Mouse (Mus musculus) left cerebral cortex, postnatal 14 days (tissue): ENCODE measurements around the gene Trim38. TPM values are rescaled to one million over a fixed set of nuclear protein-coding genes. Genes with fewer than 3 reads are reported as not detected.
"Not testable (repeated sequence)": the region's sequence is repeated elsewhere in the genome, so short reads cannot be mapped to it uniquely, and the experiment has no call there.

ENCODE experiments used
- DNase-seq, 2 experiments: peaks; one replicate each; pipeline ENCODE4 v3.0.0; 2021 to 2022; ENCODE audit warnings: low spot score in 2 of 2, mixed read lengths in 1 of 2
- intact Hi-C: fragments of 180-260 bp; cut with DNase I; formaldehyde crosslinking; loops from one replicate; pipeline ENCODE4 v1.15.1; 2025
- total RNA-seq, 2 experiments: library from RNA; stranded (reverse); gene quantifications; 2 replicates each; pipeline ENCODE4 v1.2.3; 2021

Gene Trim38
- total RNA-seq, 2 experiments from 2014 or later, result not detected

DNA sequence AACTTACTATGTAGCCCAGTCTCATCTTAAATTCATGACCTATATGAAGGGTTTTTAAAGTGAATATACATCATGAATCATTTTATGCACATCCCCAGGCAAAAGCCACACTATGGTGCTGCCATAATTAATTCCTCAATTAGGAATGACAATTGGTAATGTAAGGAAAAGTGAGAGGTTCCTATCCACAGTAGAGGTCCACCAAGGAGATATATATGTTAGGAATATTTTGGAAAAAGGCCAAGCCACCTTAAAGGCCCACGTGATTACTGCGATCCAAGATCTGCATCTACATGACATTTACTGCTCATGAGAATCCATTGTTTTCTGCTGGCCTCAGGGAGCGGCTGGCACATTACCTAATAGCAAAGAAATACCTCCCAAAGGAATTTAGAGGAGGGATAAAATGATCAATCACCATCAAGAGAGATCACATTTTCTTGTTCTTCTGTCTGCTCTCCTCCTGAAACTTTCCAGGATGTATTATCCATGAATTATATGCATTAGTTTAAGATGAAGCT is 10.4 kb upstream of the Trim38 start:
- no peak for DNase-seq
- intact Hi-C loops, result no loop called here

DNA sequence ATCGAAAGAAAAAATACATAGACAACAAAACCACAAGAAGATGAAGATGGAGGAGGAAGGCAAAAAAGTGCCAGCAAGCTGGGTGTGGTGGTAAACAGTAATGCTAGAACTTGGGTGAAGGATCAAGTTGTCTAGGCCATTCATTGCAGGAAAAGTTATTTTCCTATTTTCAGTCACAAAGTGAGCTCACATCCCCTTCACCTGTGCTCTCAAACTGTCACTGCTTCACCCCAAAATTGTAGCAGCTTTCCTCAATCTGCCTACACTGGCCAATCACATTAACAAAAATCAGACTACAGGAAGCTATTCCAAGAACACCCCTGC is 9.8 kb upstream of the Trim38 start:
- intact Hi-C loops, result no loop called here
- DNase-seq, result no peak

DNA sequence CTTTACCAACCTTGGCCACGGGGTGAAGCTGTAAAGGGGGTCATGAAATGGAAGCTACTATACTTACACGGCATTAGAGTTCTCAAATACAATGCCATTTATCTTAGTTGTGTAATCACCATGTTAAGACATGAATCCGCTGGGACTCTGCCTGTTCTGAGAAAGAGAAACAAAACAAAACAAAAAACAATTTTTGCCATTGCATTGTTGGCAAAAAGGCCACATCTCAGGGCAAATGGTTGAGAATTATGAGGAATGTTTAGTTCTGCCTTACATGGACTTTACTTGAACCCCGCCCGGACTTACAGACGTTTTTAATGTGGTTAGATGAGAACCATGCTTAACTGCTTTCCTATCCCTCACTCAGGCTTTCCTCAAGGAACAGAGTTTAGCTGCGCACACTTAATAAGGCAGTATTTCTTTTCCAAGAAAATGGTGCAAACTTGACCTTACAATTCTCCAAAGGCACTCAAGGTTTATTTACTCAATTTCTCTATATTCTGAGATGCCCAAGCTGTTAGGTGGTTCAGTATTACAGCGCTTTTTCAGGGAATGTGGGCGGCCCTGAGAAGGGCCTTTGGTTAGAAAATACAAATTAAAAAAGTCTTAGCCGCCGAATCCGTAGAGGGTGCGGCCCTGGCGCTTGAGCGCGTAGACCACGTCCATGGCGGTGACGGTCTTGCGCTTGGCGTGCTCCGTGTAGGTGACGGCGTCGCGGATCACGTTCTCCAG is 9.3 kb upstream of the Trim38 start:
- intact Hi-C loops, result no loop called here
- peak in 1 of 2 experiments; percentile 48 for DNase-seq

DNA sequence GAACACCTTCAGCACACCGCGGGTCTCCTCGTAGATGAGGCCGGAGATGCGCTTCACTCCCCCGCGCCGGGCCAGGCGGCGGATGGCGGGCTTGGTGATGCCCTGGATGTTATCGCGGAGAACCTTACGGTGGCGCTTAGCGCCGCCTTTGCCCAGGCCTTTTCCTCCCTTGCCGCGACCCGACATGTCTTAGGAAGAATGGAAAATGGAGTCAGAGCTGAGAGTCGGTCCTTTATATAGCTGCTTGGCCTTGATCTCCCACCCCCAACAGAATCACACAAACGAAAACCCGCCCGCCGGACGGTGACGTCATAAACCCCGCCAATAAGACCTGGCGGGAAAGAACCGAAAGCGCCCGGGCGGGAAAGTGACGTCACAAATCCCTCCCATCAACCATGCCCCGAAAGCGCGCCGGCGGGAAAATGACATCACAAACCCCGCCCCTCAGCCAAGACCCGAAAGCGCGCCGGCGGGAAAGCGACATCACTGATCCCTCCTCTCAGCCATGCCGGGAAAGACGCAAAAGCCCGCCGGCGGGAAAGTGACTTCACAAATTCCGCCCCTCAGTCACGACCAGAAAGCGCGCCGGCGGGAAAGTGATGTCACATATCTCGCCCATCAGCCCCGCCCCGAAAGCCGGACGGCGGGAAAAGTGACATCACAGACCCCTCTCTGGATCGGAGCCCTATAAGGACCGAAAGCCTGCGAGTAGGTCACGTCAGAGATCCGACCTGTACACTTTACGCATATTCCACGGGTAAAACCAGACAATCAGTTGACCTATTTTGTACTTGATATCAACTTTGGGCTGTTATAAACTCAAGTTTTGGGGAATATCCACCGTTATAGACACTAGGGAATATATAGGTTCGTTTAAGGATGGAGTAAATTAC is 8.5 kb upstream of the Trim38 start, which contains the start of gene Hist1h4a:
Gene Hist1h4a, minus strand, starts transcription at position 259 of the 893 bp plus-strand sequence.
- intact Hi-C loops, result no loop called here
- DNase-seq, result peak; percentile 99

DNA sequence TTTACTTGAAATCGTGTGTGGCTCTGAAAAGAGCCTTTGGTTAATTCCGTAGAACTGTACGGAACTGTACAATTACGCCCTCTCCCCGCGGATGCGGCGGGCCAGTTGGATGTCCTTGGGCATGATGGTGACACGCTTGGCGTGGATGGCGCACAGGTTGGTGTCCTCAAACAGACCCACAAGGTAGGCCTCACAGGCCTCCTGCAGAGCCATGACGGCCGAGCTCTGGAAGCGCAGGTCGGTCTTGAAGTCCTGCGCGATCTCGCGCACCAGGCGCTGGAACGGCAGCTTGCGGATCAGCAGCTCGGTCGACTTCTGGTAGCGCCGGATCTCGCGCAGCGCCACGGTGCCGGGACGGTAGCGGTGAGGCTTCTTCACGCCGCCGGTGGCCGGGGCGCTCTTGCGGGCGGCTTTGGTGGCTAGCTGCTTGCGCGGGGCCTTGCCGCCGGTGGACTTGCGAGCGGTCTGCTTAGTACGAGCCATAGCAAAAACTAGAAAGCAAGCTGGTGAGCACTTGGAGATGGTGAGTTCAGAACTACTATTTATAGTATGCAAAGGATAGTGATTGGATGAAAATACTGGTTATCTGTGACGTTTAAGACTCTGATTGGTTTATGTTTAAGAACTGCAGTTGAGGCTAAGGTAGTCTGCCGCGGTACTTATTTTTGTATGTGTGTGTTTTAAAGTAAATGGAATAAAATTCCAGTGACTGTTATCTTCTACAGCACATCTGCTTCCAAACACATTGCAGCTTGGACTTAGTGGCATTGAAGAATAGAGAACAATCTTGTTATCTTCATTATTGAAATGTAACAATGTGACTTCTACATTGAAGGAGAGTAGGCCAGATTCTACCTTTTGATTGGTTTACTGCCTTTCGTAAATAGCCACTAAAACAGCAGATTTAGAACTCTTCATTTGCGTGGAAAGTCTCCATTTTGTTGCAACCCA is 7.6 kb upstream of the Trim38 start, which contains the start of gene Hist1h3a:
Gene Hist1h3a, minus strand, starts transcription at position 516 of the 951 bp plus-strand sequence.
- intact Hi-C loops, result not testable (repeated sequence)
- peak; percentile 60 to 91 for DNase-seq

DNA sequence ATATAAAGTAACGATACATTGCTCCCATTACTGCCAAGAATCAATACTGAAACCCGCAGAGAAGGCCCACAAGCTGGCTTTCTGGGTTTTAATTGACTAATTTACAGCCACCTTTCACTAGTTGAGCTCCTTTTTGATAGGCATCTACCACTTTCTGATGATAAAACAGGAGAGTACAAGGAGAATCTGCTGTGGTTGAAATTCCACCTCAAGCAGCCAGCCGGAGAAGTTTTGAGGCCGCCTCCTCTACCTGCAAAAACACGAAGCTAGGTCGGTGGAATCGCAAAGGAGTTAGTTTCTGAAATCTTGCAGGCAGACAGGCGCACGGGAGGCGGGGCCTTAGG is 6.5 kb upstream of the Trim38 start:
- intact Hi-C loops, result no loop called here

DNA sequence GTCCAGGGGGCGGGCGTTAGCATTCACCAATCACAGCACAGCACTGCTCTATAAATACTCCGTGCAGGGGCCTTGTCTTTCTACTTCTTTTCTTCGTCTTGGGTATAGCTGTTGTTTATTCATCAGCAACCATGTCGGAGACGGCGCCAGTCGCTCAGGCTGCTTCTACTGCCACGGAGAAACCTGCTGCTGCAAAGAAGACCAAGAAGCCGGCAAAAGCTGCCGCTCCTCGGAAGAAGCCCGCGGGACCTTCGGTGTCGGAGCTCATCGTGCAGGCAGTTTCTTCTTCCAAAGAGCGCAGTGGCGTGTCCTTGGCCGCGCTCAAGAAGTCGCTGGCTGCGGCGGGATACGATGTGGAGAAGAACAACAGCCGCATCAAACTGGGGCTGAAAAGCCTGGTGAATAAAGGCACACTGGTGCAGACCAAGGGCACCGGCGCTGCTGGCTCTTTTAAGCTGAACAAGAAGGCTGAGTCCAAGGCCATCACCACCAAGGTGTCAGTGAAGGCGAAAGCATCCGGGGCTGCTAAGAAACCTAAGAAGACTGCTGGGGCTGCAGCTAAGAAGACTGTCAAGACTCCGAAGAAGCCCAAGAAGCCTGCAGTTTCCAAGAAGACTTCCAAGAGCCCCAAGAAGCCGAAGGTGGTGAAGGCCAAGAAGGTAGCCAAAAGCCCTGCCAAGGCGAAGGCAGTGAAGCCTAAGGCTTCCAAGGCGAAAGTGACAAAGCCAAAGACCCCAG is 6.0 kb upstream of the Trim38 start, which contains the start of gene Hist1h1a:
Gene Hist1h1a, plus strand, starts transcription at position 81 of the 738 bp plus-strand sequence.
- intact Hi-C loops, result no loop called here
- DNase-seq, result peak; percentile 85 to 88

More for the DNA sequence above, 6.5 kb upstream of the Trim38 start:
- no peak for DNase-seq

DNA sequence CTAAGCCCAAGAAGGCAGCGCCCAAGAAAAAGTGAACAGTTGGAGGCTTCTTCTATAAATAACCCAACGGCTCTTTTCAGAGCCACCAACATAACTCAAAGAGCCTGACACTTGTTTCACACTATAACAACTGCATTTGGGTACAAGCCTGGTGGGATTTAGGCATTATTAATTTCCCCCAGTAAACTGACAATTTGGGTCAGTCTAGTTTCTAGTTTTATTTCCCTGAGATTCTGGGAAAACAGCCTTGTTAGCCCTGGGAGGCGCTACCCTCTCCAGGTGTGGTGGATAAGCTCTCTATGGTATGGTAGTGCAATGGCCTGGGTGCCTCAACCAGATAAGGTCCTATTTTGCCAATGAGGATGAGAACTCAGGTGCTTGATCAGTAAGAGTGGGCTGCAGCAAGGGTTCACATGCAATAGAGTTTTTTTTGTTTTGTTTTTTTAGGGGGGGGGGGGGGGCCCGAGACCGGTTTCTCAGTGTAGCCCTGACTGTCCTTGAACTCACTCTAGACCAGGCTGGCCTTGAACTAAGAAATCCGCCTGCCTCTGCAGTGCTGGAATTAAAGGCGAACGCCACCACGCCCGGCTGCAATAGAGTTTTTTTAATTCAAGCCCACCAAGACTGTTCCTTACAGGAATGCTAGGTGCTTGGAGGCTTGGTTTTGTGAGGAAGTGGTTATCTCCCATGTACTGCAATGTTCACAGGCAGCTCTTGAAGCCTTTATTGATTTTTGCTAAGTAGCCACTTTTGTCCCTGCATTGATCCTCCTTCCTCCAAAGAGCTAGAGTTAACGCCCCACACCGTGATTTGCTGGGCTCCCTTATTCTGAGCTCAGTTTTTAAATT is 5.2 kb upstream of the Trim38 start:
- intact Hi-C loops, result no loop called here

DNA sequence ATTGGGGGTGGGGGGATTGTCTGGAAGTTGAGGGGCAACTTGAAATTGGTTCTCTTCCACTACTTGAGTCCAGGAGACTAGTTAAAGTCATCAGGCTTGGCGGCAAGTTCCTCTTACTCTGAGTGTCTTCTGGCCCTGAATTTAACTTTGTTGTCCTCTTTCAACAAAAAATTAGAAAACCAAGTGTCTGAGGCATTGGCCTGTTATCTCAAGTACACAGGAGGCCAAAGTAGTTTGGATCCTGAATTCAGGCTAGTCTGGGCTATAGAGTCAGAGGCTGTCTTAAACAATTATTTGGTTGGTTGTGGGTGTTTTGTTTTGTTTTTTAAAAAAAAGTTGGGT is 4.6 kb upstream of the Trim38 start:
- intact Hi-C loops, result no loop called here
- no peak for DNase-seq

More for the DNA sequence above, 5.2 kb upstream of the Trim38 start:
- DNase-seq, result no peak

DNA sequence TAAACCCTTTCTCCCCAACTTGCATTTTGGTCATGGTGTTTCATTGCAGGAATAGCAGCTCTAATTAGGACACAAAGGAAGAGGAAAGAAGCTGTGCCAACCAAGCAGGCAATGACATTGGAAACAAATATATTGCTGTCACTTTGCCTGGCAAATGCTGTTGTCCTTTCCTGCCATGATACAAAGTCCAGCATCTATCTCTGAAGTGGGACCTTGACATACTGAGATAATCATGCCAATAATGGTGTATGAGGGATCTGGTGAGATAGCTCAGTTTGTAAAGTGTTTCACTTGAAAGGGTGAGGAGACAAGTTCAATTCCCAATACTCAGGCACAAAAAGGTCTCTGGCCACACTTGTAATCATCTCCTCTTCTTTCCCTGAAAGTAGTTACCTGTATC is 2.9 kb upstream of the Trim38 start:
- no peak for DNase-seq
- intact Hi-C loops, result no loop called here

DNA sequence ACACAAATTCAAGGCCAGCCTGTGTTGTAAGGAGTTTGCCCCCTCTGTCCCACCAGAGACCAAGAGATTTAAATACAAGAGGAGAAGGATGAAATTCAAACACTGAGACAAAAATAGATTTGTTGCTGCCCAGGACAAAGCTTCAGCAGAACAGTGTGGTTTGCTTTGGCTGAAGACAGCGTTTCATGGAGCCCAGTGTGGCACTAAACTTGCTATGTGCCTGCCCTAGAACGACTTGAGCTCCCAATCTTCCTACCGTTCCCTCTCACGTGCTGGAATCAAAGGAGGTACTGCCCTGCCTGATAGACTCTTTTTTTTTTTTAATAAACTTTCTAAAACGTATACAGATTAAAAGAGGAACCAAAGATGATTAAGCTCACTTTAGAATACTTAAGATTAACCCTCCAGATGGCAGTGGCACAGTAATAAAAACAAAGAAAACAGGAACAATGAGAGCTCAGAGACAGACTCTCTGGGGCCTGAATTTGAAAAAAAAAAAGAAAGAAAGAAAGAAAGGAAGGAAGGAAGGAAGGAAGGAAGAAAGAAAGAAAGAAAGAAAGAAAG is 797 bp upstream of the Trim38 start:
- intact Hi-C loops, result no loop called here
- no peak for DNase-seq

DNA sequence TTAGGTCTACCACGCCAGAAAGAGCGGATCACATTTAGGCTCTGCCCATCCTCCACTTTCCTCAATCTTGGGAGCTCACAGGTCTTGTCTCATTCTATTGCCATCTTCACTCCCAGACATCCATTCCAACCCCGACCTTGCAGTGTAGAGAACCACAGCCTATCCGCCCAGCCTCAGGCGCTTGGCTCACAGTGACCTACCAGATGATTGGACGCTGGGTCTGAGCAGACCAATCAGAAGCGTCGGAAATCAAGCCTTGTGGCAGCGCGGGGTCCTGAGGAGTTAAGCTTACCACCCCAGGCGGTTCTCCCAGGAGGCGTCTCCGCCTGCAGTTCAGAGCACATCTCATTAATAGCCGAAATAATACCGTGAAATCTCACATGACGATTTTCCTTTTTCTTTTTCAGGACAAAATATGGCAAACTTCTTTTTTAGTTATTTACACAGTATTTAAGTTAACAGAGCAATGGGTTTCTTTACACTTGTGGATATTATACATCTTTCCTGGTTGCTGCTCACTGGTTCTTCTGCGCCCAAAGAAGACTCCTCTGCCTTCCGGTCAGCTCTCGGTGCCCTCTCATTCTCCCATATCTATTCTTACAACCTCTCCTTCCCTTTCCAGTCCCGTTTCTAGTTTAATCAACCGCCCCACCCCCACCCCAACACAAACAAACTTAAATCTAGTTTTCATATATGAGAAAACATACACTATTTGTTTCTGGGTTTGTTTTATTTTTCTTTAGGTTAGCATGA is 3.0 kb downstream of the Trim38 start:
- intact Hi-C loops, result no loop called here
- DNase-seq, result peak in 1 of 2 experiments; percentile 59

DNA sequence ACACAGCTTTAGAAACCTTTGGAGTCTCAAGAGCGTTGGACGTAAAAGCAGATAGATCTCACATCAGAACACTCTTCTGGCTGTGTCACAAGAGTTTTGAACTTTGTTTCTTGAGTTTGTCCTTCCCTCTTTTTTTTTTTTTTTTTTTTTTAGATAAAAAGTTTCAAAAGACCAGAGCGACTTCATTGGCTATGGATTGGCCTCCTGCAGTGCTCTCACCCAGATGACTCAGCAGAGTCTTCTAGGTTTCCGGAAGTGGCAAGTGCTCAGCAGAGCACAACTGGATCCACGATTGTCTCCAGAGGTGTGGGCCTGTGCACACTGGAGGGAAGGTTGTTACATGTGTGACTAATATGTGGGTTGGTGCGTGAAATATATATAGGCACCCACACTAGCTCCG is 8.6 kb downstream of the Trim38 start:
- intact Hi-C loops, result no loop called here
- DNase-seq, result no peak

DNA sequence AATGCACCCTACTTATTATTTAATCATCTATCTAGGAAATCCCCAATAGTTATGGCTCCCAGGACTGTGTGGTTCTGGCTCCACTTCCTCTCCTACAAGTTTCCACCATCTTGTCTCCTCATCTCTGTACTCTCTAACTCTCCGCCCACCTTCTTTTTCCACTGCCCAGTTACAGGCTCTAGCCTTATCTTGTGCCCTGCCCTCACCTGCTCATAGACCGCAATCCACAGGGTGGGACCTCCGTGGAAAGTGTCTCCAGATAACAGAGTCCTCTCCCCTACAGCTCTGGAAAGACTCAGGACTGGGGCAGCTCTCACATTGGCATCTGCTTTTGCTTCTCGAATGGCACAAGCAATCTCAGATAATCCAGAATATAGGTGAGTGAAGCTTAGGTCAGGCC is 9.3 kb downstream of the Trim38 start:
- DNase-seq, result no peak
- intact Hi-C loops, result no loop called here

DNA sequence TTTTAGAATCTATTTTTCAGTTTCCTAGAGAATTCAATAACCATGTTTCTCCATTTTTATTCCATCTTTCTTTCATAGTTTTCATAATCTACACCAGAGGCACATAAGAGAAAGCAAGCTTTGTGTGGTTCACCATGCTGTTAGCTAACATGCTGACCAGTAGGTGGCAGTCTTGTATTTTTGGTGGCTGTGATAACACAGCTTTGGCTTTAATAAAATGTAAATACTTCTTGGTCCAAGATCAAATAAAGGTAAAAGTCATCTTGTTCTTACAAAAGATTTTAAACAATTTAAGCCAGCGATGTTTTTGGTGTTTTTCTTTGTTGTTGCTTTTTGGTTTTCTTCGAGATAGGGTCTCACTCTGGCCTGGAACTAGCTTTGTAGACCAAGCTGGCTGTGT is 22.8 kb downstream of the Trim38 start:
- intact Hi-C loops, result loop anchor here (5.0 kb wide), 2 partner anchors 95 to 895 kb away; no protein-coding TSS in a partner anchor
- DNase-seq, result peak; percentile 69 to 77

DNA sequence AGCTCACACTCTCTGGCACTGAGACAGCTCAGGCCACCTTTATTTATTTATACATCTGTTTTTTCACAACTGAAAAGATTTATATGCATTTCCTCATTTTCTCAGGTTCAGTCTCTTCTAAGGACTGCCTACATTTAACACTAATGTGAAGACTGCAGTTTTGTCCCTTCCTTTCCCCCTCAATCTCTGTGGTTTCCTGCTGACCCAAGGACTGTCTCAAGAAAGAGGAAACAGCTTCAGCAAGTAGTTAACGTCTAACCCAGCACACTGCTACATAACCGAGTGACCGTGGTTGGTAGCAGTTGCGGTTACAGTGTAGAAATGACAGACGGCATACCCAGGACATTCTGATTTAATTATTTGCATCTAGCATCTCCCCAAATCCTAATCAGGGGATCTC is 29.7 kb downstream of the Trim38 start:
- DNase-seq, result no peak
- intact Hi-C loops, result no loop called here

DNA sequence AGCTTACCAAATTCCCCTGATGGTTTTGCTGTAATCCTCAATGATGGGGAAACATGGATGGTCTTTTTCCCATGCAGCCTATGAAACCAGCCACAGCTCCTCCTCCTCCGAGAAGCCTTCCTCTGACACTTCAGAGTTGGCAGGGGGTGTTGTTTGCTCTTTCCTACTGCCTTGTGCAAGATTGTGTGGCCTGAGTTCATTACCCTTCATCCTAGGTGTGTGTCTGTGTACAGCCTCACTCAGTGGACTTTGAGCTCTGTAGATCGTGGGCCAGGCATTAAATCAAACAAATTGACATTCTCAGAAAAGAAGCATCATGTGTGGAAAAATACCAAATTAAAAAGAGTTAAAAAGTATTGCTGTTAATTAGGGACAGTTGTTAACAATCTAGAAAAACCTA is 34.8 kb downstream of the Trim38 start:
- intact Hi-C loops, result no loop called here
- no peak for DNase-seq
